Mouse (Mus musculus) stomach, embryonic 15.5 days (tissue): ENCODE results near the gene Arsb. TPM values are rescaled to one million over a fixed set of nuclear protein-coding genes. Genes with fewer than 3 reads are reported as not detected.
"Not testable (repeated sequence)": the region's sequence is repeated elsewhere in the genome, so short reads cannot be mapped to it uniquely, and the experiment has no call there.

Experiments used
- ATAC-seq: fragments of 200-750 bp; cut with Nextera tagmentation; 2 replicates; pipeline ENCODE4 v1.8.0; 2017; ENCODE audit warnings: low read depth, moderate number of reproducible peaks, moderate TSS enrichment; ENCODE audit not compliant: insufficient read depth, low FRiP score
- H3K27ac ChIP-seq: fragments of 300-500 bp; sonication (generic); 2 replicates; pipeline ENCODE4 v1.5.1; 2015; ENCODE audit warnings: mild to moderate bottlenecking, inconsistent platforms
- H3K27me3 ChIP-seq: fragments of 300-500 bp; sonication (generic); replicated peaks from 2 replicates; pipeline ENCODE4 v1.6.1; 2015; ENCODE audit warnings: inconsistent platforms
- H3K36me3 ChIP-seq: fragments of 300-500 bp; sonication (generic); 2 replicates; pipeline ENCODE4 v1.6.1; 2015; ENCODE audit warnings: inconsistent platforms
- H3K4me1 ChIP-seq: fragments of 300-500 bp; sonication (generic); 2 replicates; pipeline ENCODE4 v1.6.1; 2015; ENCODE audit warnings: inconsistent platforms
- H3K4me2 ChIP-seq: fragments of 300-500 bp; sonication (generic); 2 replicates; pipeline ENCODE4 v1.6.1; 2015; ENCODE audit warnings: mild to moderate bottlenecking, inconsistent platforms
- H3K4me3 ChIP-seq: fragments of 300-500 bp; sonication (generic); replicated peaks from 2 replicates; pipeline ENCODE4 v1.5.1; 2015; ENCODE audit warnings: inconsistent platforms
- H3K9ac ChIP-seq: fragments of 300-500 bp; sonication (generic); 2 replicates; pipeline ENCODE4 v1.6.1; 2015; ENCODE audit warnings: inconsistent platforms
- H3K9me3 ChIP-seq: fragments of 300-500 bp; sonication (generic); 2 replicates; pipeline ENCODE4 v1.6.1; 2016; ENCODE audit warnings: inconsistent platforms
- WGBS: fragments of 180-500 bp; shearing (Covaris S2); methylation state at CpG from one replicate; pipeline ENCODE4 v1.1.7; 2015; 5-methylcytosine and 5-hydroxymethylcytosine counted together
- microRNA-seq: library from miRNA; unstranded; fragments of <30 nt; microRNA quantifications from one replicate; pipeline ENCODE4, GENCODE M21; 2016
- polyA plus RNA-seq: library from polyadenylated mRNA; unstranded; fragments of >200 nt; fragmentation: Nextera tagmentation; extraction: Ambion mirVana; gene quantifications from 2 replicates; pipeline ENCODE4 v1.2.1, GENCODE M21; 2015

Gene Arsb
- polyA plus RNA-seq, 1 experiment from 2014 or later: 10.5 TPM

GRCm38 (mm10) chr13:93985750-93986149, 214.3 kb downstream of the Arsb start:
- not testable (repeated sequence) for H3K9ac ChIP-seq, H3K4me3 ChIP-seq, H3K27ac ChIP-seq, H3K27me3 ChIP-seq, H3K36me3 ChIP-seq, H3K4me1 ChIP-seq, ATAC-seq, H3K9me3 ChIP-seq, H3K4me2 ChIP-seq
- 85% methylated on average over 8 of the region's 8 CpGs for WGBS

DNA sequence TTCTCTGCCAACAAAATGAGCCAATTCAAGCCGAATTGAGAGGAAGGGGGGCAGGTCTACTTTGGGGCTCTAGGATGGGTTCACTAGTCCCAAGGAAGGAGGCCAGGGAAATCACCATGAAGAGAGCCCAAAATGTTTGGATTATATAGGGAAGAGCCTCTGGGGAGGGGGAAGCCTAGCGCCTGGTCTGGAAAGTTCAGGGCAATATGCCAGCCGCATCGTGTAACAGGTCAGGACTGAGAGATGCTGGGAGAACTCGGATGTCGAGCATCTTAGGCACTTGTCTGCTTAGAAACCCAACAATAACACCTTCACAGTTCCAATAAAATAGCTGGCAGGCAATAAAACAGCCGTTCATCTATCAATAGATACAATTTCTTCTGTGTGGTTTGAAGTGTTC, 216.2 kb downstream of the Arsb start:
- no peaks in the 10 kb centered on the region for H3K36me3 ChIP-seq
- no peak overlapping the region for H3K4me3 ChIP-seq
- no peaks in the 10 kb centered on the region for H3K9me3 ChIP-seq
- H3K4me2 ChIP-seq: no peak overlapping the region
- H3K9ac ChIP-seq: no peak overlapping the region
- no peaks in the 10 kb centered on the region for H3K4me1 ChIP-seq
- WGBS: 55% methylated on average over 7 of the region's 7 CpGs
- no peak overlapping the region for H3K27ac ChIP-seq
- H3K27me3 ChIP-seq: no peaks in the 10 kb centered on the region
- no peak for ATAC-seq

DNA sequence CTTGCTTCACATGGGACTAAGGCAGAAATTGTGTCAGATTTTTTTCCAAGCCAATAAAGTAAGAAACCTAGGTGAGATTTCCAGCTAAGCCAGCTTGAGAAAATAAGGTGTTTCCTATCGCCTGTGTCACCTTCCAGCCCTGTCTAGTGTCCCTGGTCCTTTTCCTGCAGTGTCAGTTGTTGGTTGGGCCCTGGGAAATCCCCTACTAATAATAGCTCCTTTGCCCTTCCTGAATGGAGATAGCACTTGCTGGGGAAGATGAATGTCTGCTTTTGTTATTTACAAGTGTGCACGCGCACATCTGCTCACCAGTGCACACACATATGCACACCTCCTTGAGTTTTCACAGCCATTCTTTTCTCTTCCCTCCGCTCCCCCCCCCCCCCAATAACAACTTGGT, 217.8 kb downstream of the Arsb start:
- no peak overlapping the region for H3K4me2 ChIP-seq
- no peak overlapping the region for H3K4me3 ChIP-seq
- no peaks in the 10 kb centered on the region for H3K4me1 ChIP-seq
- H3K9me3 ChIP-seq: no peaks in the 10 kb centered on the region
- 64% methylated on average over 4 of the region's 4 CpGs for WGBS
- H3K36me3 ChIP-seq: no peaks in the 10 kb centered on the region
- ATAC-seq: no peak
- no peak overlapping the region for H3K27ac ChIP-seq
- no peak overlapping the region for H3K9ac ChIP-seq
- H3K27me3 ChIP-seq: no peaks in the 10 kb centered on the region

DNA sequence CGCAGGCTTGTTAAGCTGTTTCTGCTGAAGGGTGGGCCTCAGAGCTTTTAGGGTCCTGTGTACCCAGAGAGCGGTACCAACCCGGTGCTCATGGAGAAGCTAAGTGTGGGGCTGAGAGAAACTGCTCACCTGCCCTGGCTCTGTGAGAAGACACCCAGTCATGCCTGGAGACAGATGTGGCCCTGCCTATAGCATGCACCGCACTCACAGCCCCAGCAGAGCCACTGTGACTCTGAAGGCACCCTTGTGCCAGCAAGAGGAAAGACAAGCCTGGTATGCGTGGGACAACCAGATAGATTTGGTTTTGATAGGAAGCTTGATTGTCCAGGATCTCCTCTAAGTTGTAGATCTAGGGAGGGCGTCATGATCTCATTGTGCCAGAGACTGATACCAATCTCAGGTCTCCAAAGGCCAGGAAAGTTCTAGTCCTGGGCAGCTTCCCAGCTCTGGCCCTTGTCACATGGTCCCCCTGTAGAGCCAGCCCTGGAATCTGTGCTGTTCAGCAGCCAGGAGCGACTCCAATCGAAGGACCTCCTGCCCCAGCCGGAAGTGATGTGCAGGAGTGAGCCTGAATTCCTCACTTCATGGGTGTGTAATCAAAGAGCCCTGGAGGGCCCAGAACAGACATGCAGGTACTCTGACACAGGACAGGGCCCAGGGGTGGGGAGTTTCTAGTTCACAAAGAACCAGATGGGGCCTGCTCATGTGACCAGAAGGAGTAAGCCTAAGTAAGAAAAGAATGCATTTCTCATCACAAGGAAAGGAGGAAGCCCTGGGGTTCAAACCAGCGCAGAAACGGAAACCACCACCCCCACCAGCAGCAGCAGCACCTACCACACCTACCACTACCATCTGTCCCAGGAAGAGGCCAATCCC, 218.5 kb downstream of the Arsb start:
- 72% methylated on average over 11 of the region's 11 CpGs for WGBS
- ATAC-seq: no peak
- no peak overlapping the region for H3K27ac ChIP-seq

DNA sequence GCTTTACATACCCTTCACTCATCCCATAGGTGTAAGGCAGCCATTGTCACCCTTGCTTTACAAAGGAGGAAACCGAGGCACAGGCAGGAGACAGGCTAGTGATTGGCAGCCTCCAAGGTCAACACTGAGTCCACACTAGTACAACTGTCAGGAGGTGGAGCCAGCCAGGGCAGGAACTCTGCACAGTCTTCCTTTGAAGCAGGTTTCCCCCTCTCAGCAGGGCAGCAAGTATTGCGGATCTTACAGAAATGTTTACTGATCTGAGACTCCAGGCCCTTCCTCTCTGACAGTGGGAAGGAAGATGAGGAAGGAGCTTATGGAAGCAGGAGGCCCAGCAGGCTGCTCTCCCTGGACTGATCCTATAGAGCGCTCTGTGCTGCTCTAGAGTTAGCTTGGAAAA, 219.4 kb downstream of the Arsb start:
- no peak; the same call in 1 of the 2 replicates for ATAC-seq
- WGBS: 72% methylated on average over 3 of the region's 3 CpGs
- H3K9me3 ChIP-seq: no peaks in the 10 kb centered on the region
- H3K4me1 ChIP-seq: no peaks in the 10 kb centered on the region
- no peaks in the 10 kb centered on the region for H3K36me3 ChIP-seq
- no peak overlapping the region for H3K4me2 ChIP-seq
- H3K4me3 ChIP-seq: no peak overlapping the region
- H3K9ac ChIP-seq: no peak overlapping the region
- no peak overlapping the region for H3K27ac ChIP-seq
- no peaks in the 10 kb centered on the region for H3K27me3 ChIP-seq

More for the DNA sequence above, 218.5 kb downstream of the Arsb start:
- Histone ChIP-seq H3K9me3 (no peaks in the 10 kb centered on the region), H3K36me3 (no peaks in the 10 kb centered on the region), H3K4me1 (no peaks in the 10 kb centered on the region), H3K27me3 (no peaks in the 10 kb centered on the region), H3K4me2 (no peak overlapping the region), H3K4me3 (no peak overlapping the region), H3K9ac (no peak overlapping the region)

DNA sequence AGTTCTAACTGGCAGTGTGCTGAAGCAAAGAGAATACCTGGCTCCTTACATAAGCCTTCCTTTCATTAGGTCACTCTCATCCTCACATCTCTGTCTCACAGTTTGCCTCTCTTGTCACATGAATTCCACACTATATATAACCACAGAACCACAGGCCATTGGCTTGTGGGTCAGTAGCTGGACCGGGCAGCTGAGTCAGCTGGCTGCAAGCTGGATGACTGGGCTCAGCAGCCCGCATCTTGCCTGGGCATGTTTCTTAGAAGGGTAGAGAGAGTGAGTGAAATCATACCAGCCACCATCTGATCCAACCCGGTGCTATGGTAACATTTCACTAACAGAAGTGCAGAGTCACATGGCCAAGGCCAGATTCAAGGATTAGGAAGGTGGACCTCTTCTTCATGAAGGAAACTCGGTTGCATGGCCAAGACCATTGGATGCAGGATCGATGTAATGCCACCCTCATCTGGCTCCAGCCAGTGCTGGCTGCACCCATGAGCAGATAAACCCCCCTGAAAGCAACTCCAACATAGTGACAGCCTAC, 221.0 kb downstream of the Arsb start:
- Histone ChIP-seq H3K4me3 (no peak overlapping the region), H3K27me3 (no peaks in the 10 kb centered on the region), H3K4me1 (no peaks in the 10 kb centered on the region), H3K36me3 (no peaks in the 10 kb centered on the region), H3K9me3 (no peaks in the 10 kb centered on the region), H3K27ac (no peak overlapping the region), H3K9ac (no peak overlapping the region), H3K4me2 (no peak overlapping the region)
- ATAC-seq: no peak
- 87% methylated on average over 5 of the region's 5 CpGs for WGBS

Small RNA genes lying within 50 kb of the gene (microRNA-seq; reads per million reads assigned to microRNA genes)
- gene Gm25534 (not detected), gene Mir5624 (not detected)

Other genes starting within 250 kb of the Arsb start
- 1.9 and 6.8 TPM in 2 replicates for gene Bhmt, start 133.7 kb upstream of the Arsb start, polyA plus RNA-seq
- 1.0 and 2.2 TPM in 2 replicates for gene Bhmt2, start 97.3 kb upstream of the Arsb start, polyA plus RNA-seq
- 0.83 and 1.3 TPM in 2 replicates for gene Dmgdh, start 97.2 kb upstream of the Arsb start, polyA plus RNA-seq